Mouse (Mus musculus): ENCODE results near the gene Ccdc7a. TPM values are rescaled to one million over a fixed set of nuclear protein-coding genes. Genes with fewer than 3 reads are reported as not detected.

Ccdc7a gene
- total and polyA plus RNA-seq, 3 experiments: not detected

DNA sequence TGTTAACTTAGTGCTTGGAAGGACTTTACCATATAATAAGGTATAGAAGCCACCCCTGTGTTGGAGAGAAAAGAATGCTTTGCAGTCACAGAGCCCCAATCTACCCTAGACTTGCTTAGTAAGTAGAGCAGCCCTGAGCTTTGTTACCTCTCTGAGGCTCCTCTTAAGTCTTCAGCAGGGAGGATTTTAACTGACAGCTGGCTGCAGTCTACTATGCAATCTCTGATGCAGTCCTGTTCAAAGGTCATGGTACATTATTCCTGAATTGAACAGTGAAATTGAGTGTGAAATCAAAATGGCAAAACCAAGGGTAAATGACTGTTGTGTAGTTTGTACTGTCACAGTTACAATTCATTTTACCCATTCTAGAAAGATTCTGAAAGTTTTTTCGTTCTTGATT, 338.1 kb downstream of the Ccdc7a start:
- dilution Hi-C loops (cut with MboI; ENCODE audit: extremely low pct_ligation_motif_present, extremely low pct_unique_long_range_greater_than_20kb, low sequenced_read_pairs) (no loop called here), in situ Hi-C loops (cut with MboI; ENCODE audit: low pct_ligation_motif_present, low pct_unique_long_range_greater_than_20kb, low sequenced_read_pairs) (no loop called here)
- Histone ChIP-seq H3K27me3 (replicated peaks) (no peaks in the 10 kb centered on the region), H3K36me3 (replicated peaks in 1 of 2; ENCODE audit: control insufficient read depth in 1 of 2, insufficient read depth in 1 of 2, low read length in 1 of 2) (peaks cover 26 to 81% of the 10 kb centered on the region in 2 experiments), H3K4me2 (ENCODE audit: insufficient read depth, low read depth, poor library complexity, severe bottlenecking) (no peak overlapping the region), H3K9me3 (replicated peaks; ENCODE audit: low read length) (no peaks in the 10 kb centered on the region), H3K27ac (ENCODE audit: insufficient read depth, low read depth) (no peak overlapping the region), H3K4me1 (ENCODE audit: control insufficient read depth in 1 of 2, insufficient read depth in 2 of 2) (peaks cover 0 to 6% of the 10 kb centered on the region in 2 experiments; a peak in 1 of 4 replicates), H3K79me2 (replicated peaks; ENCODE audit: control insufficient read depth, extremely low read depth, insufficient read depth, poor library complexity, severe bottlenecking) (no peaks in the 10 kb centered on the region), H3K4me3 (replicated peaks in 1 of 3; ENCODE audit: low read depth in 2 of 3, low read length in 2 of 3, poor library complexity in 1 of 3) (no peak overlapping the region), H3K9ac (ENCODE audit: insufficient read depth, low read depth) (no peak overlapping the region)
- DNase-seq (ENCODE audit: extremely low read depth): no peak
- TF ChIP-seq CHD2 (IDR thresholded peaks at IDR 0.05; ENCODE audit: low read length) (no peak), ZKSCAN1 (IDR thresholded peaks at IDR 0.05; ENCODE audit: borderline replicate concordance, low read depth, low read length) (no peak), RCOR1 (conservative IDR thresholded peaks at IDR 0.05; ENCODE audit: low read depth, low read length) (no peak), TCF12 (IDR thresholded peaks at IDR 0.05; ENCODE audit: low read depth, low read length) (no peak), TBP (conservative IDR thresholded peaks at IDR 0.05; ENCODE audit: low read depth, low read length) (no peak), EP300 (IDR thresholded peaks at IDR 0.05; ENCODE audit: low read length) (no peak), CHD1 (IDR thresholded peaks at IDR 0.05; ENCODE audit: low read depth, low read length) (no peak), BHLHE40 (IDR thresholded peaks at IDR 0.05; ENCODE audit: low read depth, low read length) (no peak), POLR2A (IDR thresholded peaks at IDR 0.05; ENCODE audit: low read depth, low read length) (no peak), RAD21 (IDR thresholded peaks at IDR 0.05; ENCODE audit: low read depth, low read length) (no peak), MYC (IDR thresholded peaks at IDR 0.05; ENCODE audit: low read depth, low read length) (no peak), MAX (IDR thresholded peaks at IDR 0.05; ENCODE audit: low read length) (no peak), USF1 (IDR thresholded peaks at IDR 0.05; ENCODE audit: low read depth, low read length) (no peak), HCFC1 (IDR thresholded peaks at IDR 0.05; ENCODE audit: low read depth, low read length) (no peak), SMC3 (IDR thresholded peaks at IDR 0.05; ENCODE audit: low read depth, low read length) (no peak), NELFE (IDR thresholded peaks at IDR 0.05; ENCODE audit: low read depth, low read length) (no peak), USF2 (conservative IDR thresholded peaks at IDR 0.05; ENCODE audit: low read depth, low read length) (no peak), MAZ (IDR thresholded peaks at IDR 0.05; ENCODE audit: low read depth, low read length) (no peak), IRF4 (IDR thresholded peaks at IDR 0.05; ENCODE audit: low read depth, low read length) (no peak), ZNF384 (IDR thresholded peaks at IDR 0.05; ENCODE audit: low read depth, low read length) (no peak)

DNA sequence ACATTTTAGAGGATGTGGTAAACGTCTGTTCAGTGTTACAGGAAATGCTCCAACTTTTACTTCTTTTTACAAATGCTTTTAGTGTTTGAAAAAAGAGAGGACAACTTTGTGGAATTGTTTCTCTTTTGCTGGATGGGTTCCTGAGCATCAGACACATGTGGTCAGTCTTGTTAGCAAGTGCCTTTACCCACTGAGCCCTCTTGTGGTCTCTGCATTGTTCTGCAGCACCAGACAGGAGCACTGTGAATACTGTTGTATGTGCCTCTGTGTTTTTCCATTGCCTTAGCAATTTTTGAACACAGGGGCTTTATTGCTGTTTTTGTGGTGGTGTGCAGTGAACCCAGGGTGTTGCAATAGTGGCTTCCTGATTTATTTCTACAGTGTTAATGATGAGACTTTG, 340.5 kb downstream of the Ccdc7a start:
- peak; percentile 51 for DNase-seq (ENCODE audit: extremely low read depth)
- dilution Hi-C loops (cut with MboI; ENCODE audit: extremely low pct_ligation_motif_present, extremely low pct_unique_long_range_greater_than_20kb, low sequenced_read_pairs): no loop called here
- Histone ChIP-seq H3K27me3 (replicated peaks) (no peaks in the 10 kb centered on the region), H3K79me2 (replicated peaks; ENCODE audit: control insufficient read depth, extremely low read depth, insufficient read depth, poor library complexity, severe bottlenecking) (no peaks in the 10 kb centered on the region), H3K4me1 (ENCODE audit: control insufficient read depth in 1 of 2, insufficient read depth in 2 of 2) (peaks cover 0 to 6% of the 10 kb centered on the region in 2 experiments; a peak in 1 of 4 replicates), H3K9me3 (replicated peaks; ENCODE audit: low read length) (no peaks in the 10 kb centered on the region), H3K4me2 (ENCODE audit: insufficient read depth, low read depth, poor library complexity, severe bottlenecking) (no peak overlapping the region), H3K9ac (ENCODE audit: insufficient read depth, low read depth) (no peak overlapping the region), H3K36me3 (replicated peaks in 1 of 2; ENCODE audit: control insufficient read depth in 1 of 2, insufficient read depth in 1 of 2, low read length in 1 of 2) (peaks cover 25 to 78% of the 10 kb centered on the region in 2 experiments), H3K4me3 (replicated peaks in 1 of 3; ENCODE audit: low read depth in 2 of 3, low read length in 2 of 3, poor library complexity in 1 of 3) (no peak overlapping the region), H3K27ac (ENCODE audit: insufficient read depth, low read depth) (no peak overlapping the region)
- in situ Hi-C loops (cut with MboI; ENCODE audit: low pct_ligation_motif_present, low pct_unique_long_range_greater_than_20kb, low sequenced_read_pairs): no loop called here
- no peak for TF ChIP-seq ZNF384 (IDR thresholded peaks at IDR 0.05; ENCODE audit: low read depth, low read length)
- TF ChIP-seq MAZ (IDR thresholded peaks at IDR 0.05; ENCODE audit: low read depth, low read length): no peak
- TF ChIP-seq JUND (conservative IDR thresholded peaks at IDR 0.05; ENCODE audit: low read depth, low read length): no peak
- no peak for TF ChIP-seq HCFC1 (IDR thresholded peaks at IDR 0.05; ENCODE audit: low read depth, low read length)
- TF ChIP-seq GABPA (IDR thresholded peaks at IDR 0.05; ENCODE audit: insufficient replicate concordance, low read depth, low read length): no peak
- no peak for TF ChIP-seq CHD2 (IDR thresholded peaks at IDR 0.05; ENCODE audit: low read length)
- TF ChIP-seq UBTF (IDR thresholded peaks at IDR 0.05; ENCODE audit: low read depth, low read length): no peak
- no peak for TF ChIP-seq USF1 (IDR thresholded peaks at IDR 0.05; ENCODE audit: low read depth, low read length)
- no peak for TF ChIP-seq EP300 (IDR thresholded peaks at IDR 0.05; ENCODE audit: low read length)
- TF ChIP-seq POLR2AphosphoS2 (IDR thresholded peaks at IDR 0.05; ENCODE audit: low read depth, low read length): no peak
- no peak for TF ChIP-seq ELF1 (IDR thresholded peaks at IDR 0.05; ENCODE audit: low read depth, low read length)
- no peak for TF ChIP-seq ZKSCAN1 (IDR thresholded peaks at IDR 0.05; ENCODE audit: borderline replicate concordance, low read depth, low read length)
- no peak for TF ChIP-seq MAX (IDR thresholded peaks at IDR 0.05; ENCODE audit: low read length)
- TF ChIP-seq MYC (IDR thresholded peaks at IDR 0.05; ENCODE audit: low read depth, low read length): peak; percentile 58; the same call in 1 of the 2 replicates
- no peak for TF ChIP-seq MEF2A (IDR thresholded peaks at IDR 0.05; ENCODE audit: borderline replicate concordance, low read depth, low read length)
- no peak for TF ChIP-seq PAX5 (IDR thresholded peaks at IDR 0.05; ENCODE audit: low read length)
- TF ChIP-seq BHLHE40 (IDR thresholded peaks at IDR 0.05; ENCODE audit: low read depth, low read length): no peak
- no peak for TF ChIP-seq MXI1 (IDR thresholded peaks at IDR 0.05; ENCODE audit: low read depth, low read length)
- no peak for TF ChIP-seq CHD1 (IDR thresholded peaks at IDR 0.05; ENCODE audit: low read depth, low read length)
- TF ChIP-seq NELFE (IDR thresholded peaks at IDR 0.05; ENCODE audit: low read depth, low read length): no peak
- TF ChIP-seq RCOR1 (conservative IDR thresholded peaks at IDR 0.05; ENCODE audit: low read depth, low read length): no peak
- no peak for TF ChIP-seq TCF12 (IDR thresholded peaks at IDR 0.05; ENCODE audit: low read depth, low read length)
- no peak for TF ChIP-seq MAFK (IDR thresholded peaks at IDR 0.05; ENCODE audit: insufficient replicate concordance, low read length)
- TF ChIP-seq IRF4 (IDR thresholded peaks at IDR 0.05; ENCODE audit: low read depth, low read length): no peak
- TF ChIP-seq ZC3H11A (IDR thresholded peaks at IDR 0.05; ENCODE audit: low read depth, low read length): no peak
- peak; percentile 42 to 74; a peak in 3 of 4 replicates for TF ChIP-seq CTCF (conservative IDR thresholded peaks at IDR 0.05 in 1 of 2, IDR thresholded peaks at IDR 0.05 in 1 of 2; ENCODE audit: low read depth in 2 of 2, low read length in 2 of 2)

All from CH12.LX (cell line).